Mouse (Mus musculus): ENCODE data around the gene Apoc2. TPM values are rescaled to one million over a fixed set of nuclear protein-coding genes. Genes with fewer than 3 reads are reported as not detected.

The Apoc2 gene
- total RNA-seq, 2 experiments from 2014 or later: 0.88 to 2.1 TPM

- DNase-seq (ENCODE audit: low spot score in 2 of 2): no peak
Measured at GRCm38 (mm10) chr7:19632720-19633119, 45.0 kb downstream of the Apoc2 start.

GRCm38 (mm10) chr7:19632275-19632674 is 45.5 kb downstream of the Apoc2 start:
- no peak for DNase-seq (ENCODE audit: low spot score in 2 of 2)

DNA sequence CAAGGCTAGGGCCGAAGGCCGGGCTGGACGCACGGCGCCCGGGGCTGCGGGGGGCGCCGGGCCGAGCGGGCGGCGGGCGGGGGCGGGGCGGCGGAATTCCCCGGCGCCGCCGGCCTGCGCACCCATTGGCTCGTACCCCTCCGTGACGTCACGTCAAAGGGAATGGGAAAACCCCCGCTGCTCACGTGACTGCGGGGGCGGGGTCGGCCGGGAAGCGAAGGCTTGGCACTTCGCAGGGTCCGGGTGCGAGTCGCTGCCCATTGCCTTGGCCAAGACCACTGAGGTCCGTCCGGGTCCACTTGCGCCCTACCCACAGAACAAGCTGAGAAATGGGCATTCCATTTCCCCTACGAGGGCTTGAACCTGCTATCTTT is 48.4 kb downstream of the Apoc2 start, which contains the start of gene Relb:
Gene Relb (minus strand): TSS at position 78 of the 374 bp plus-strand sequence.
- peak; percentile 92 for DNase-seq (ENCODE audit: low spot score in 2 of 2)

GRCm38 (mm10) chr7:19628536-19629360 is 49.0 kb downstream of the Apoc2 start:
- peak; percentile 87 to 92 for DNase-seq (ENCODE audit: low spot score in 2 of 2)

DNA sequence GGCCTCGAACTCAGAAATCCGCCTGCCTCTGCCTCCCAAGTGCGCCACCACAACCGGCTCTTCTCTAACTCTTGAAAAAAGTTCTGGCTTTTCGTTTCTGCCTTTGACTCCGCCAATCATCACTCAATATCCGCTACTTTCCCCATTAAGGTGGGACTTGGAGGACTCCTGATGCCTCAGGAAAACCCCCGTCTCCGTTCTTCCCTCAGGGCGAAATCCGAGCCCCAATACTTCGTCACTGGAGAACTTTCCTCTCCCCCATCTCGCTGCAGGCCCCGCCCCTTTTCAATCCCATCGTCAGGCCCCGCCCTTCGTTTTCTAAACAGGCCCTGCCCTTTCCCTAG is 49.6 kb downstream of the Apoc2 start:
- no peak for DNase-seq (ENCODE audit: low spot score in 2 of 2)

- DNase-seq (ENCODE audit: low spot score in 2 of 2): no peak
Measured at GRCm38 (mm10) chr7:19627721-19628120, 50.0 kb downstream of the Apoc2 start.

DNA sequence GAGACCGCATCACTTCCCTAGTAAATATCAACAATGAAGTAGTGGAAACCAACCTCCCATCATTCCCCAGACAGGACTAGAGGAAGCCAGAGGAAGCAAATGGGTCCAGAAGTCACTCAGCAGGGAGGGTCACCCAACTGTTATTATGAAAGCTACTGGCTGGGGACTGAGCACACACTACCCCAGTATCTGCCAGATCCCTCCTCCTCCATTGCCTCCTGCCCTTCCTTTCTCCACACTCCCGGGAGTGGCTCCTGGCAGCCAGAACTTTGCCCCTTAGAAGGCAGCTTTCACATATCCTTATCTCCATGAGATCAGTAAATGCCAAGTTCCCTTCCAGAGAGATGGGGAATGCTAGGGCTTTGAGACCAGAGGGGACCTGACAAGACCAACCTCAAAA is 54.3 kb downstream of the Apoc2 start:
- DNase-seq (ENCODE audit: low spot score in 2 of 2): no peak

- no peak for DNase-seq (ENCODE audit: low spot score in 2 of 2)
Measured at GRCm38 (mm10) chr7:19622241-19622640, 55.5 kb downstream of the Apoc2 start.

Other genes with a start within 250 kb of the Apoc2 start
- gene Mark4, start 219.1 kb downstream of the Apoc2 start, total RNA-seq (2021): 10 to 100 TPM; 18.9 to 20.5 TPM
- under 1 TPM; 0.65 to 0.83 TPM for gene Exoc3l2, start 214.6 kb downstream of the Apoc2 start, total RNA-seq (2021)
- 1 to 10 TPM; 1.9 to 2.3 TPM for gene Bloc1s3, start 169.6 kb downstream of the Apoc2 start, total RNA-seq (2021)
- gene Trappc6a, start 169.5 kb downstream of the Apoc2 start, total RNA-seq (2021): 10 to 100 TPM; 27.3 to 30.6 TPM
- gene Nkpd1, start 160.1 kb downstream of the Apoc2 start, total RNA-seq (2021): under 1 TPM; 0.10 to 0.12 TPM
- gene Ppp1r37, start 114.9 kb downstream of the Apoc2 start, total RNA-seq (2021): 10 to 100 TPM; 44.7 to 46.6 TPM
- gene Zfp296, start 100.7 kb downstream of the Apoc2 start, total RNA-seq (2021): under 1 TPM in 1 of 2 experiments, not detected in 1; 0.17 TPM
- 10 to 100 TPM; 52.3 to 56.4 TPM for gene Gemin7, start 100.3 kb downstream of the Apoc2 start, total RNA-seq (2021)
- gene Clasrp, start 73.5 kb downstream of the Apoc2 start, total RNA-seq (2021): 10 to 100 TPM; 29.9 to 32.8 TPM
- 10 to 100 TPM; 10.4 to 10.7 TPM for gene Relb, start 48.5 kb downstream of the Apoc2 start, total RNA-seq (2021)
- gene Clptm1, start 12.9 kb downstream of the Apoc2 start, total RNA-seq (2021): 10 to 100 TPM; 51.9 to 62.0 TPM
- not detected for gene Gm44805, start 3.5 kb upstream of the Apoc2 start, total RNA-seq (2021)
- 1 to 10 TPM in 1 of 2 experiments, under 1 TPM in 1; 0.42 to 4.7 TPM for gene Apoc4, start 3.5 kb upstream of the Apoc2 start, total RNA-seq (2021)
- gene Apoc1, start 14.7 kb upstream of the Apoc2 start, total RNA-seq (2021): 10 to 100 TPM in 1 of 2 experiments, 1 to 10 TPM in 1; 1.7 to 14.7 TPM
- 100 to 1,000 TPM; 136 to 167 TPM for gene Apoe, start 21.2 kb upstream of the Apoc2 start, total RNA-seq (2021)
- 10 to 100 TPM; 68.4 to 72.0 TPM for gene Tomm40, start 37.5 kb upstream of the Apoc2 start, total RNA-seq (2021)
- 10 to 100 TPM; 21.1 to 23.2 TPM for gene Nectin2, start 72.5 kb upstream of the Apoc2 start, total RNA-seq (2021)
- gene Bcam, start 93.1 kb upstream of the Apoc2 start, total RNA-seq (2021): 100 to 1,000 TPM; 119 to 144 TPM
- gene Cblc, start 118.9 kb upstream of the Apoc2 start, total RNA-seq (2021): under 1 TPM; 0.76 to 0.96 TPM
- gene Bcl3, start 144.8 kb upstream of the Apoc2 start, total RNA-seq (2021): 1 to 10 TPM; 5.1 to 5.7 TPM
- gene Gm19345, start 174.1 kb upstream of the Apoc2 start, total RNA-seq (2021): not detected
- not detected for gene Ceacam16, start 183.4 kb upstream of the Apoc2 start, total RNA-seq (2021)
- gene Ceacam19, start 210.0 kb upstream of the Apoc2 start, total RNA-seq (2021): not detected
- 10 to 100 TPM; 22.3 to 23.0 TPM for gene Pvr, start 243.2 kb upstream of the Apoc2 start, total RNA-seq (2021)